Mouse (Mus musculus): Measurements from ENCODE around the gene Zdhhc1. TPM values are rescaled to one million over a fixed set of nuclear protein-coding genes. Genes with fewer than 3 reads are reported as not detected.

Gene Zdhhc1
- total and polyA plus RNA-seq, 3 experiments: 4.9 to 11.5 TPM; not detected in 1

DNA sequence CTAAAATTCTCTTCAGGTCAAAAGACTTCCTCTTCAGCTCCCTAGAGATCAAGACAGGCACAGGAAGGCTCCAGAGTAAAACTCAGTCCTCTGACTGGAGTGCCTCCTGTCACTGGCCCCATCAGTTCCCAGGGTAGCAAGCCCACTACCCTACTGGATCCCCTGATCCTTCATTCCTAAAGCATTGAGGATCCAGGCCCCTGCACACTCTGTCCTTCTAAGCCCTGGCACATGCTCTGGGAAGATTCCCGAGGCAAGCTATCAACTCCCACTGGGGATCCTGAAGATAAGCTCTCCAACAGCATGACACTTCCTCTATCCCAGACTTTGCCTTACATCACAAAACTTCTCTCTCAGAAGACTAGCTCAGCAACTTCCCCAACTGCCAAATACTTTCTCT lies 47.0 kb upstream of the Zdhhc1 start:
- H3K27ac ChIP-seq (ENCODE audit: control insufficient read depth, low read depth, low read length): peak overlapping the region; percentile 44
- H3K36me3 ChIP-seq (ENCODE audit: control insufficient read depth in 1 of 2, insufficient read depth in 2 of 2, low read length in 2 of 2): peaks cover 0 to 55% of the 10 kb centered on the region in 2 experiments; a peak in 3 of 4 replicates
- no peak overlapping the region for H3K9ac ChIP-seq (ENCODE audit: control insufficient read depth, low read depth, low read length, poor library complexity, severe bottlenecking)
- H3K4me1 ChIP-seq (ENCODE audit: control insufficient read depth in 1 of 2, insufficient read depth in 2 of 2, low read length in 2 of 2): peaks cover 32 to 50% of the 10 kb centered on the region in 2 experiments
- no peaks in the 10 kb centered on the region for H3K27me3 ChIP-seq (ENCODE audit: control insufficient read depth in 1 of 2, insufficient read depth in 2 of 2, low read length in 2 of 2)
- DNase-seq (ENCODE audit: low read depth, low spot score): peak; percentile 66
- peak; percentile 94 for TF ChIP-seq ETS1 (IDR thresholded peaks at IDR 0.05; ENCODE audit: low read depth, low read length)
- no peak for TF ChIP-seq KAT2A (conservative IDR thresholded peaks at IDR 0.05; ENCODE audit: low read depth, low read length)
- TF ChIP-seq TAL1 (IDR thresholded peaks at IDR 0.05; ENCODE audit: low read length): no peak
- peak; percentile 77; the same call in 1 of the 2 replicates for TF ChIP-seq MYC (IDR thresholded peaks at IDR 0.05; ENCODE audit: low read depth, low read length)
- TF ChIP-seq TBP (IDR thresholded peaks at IDR 0.05; ENCODE audit: low read depth, low read length): 0 out of 2 replicates have a peak, but pooled peaks have one; percentile 32
- TF ChIP-seq USF1 (IDR thresholded peaks at IDR 0.05; ENCODE audit: low read depth, low read length): no peak
- peak; percentile 50 for TF ChIP-seq TCF12 (IDR thresholded peaks at IDR 0.05; ENCODE audit: low read depth, low read length)
- peak; percentile 40; the same call in 1 of the 2 replicates for TF ChIP-seq MYB (IDR thresholded peaks at IDR 0.05; ENCODE audit: low read depth, low read length)
- TF ChIP-seq EP300 (IDR thresholded peaks at IDR 0.05; ENCODE audit: low read depth in 1 of 2, low read length in 2 of 2): peak; percentile 71 to 75; a peak in 2 of 4 replicates
- TF ChIP-seq GATA1 (IDR thresholded peaks at IDR 0.05; ENCODE audit: low read depth, low read length): peak; percentile 76
- TF ChIP-seq RCOR1 (IDR thresholded peaks at IDR 0.05; ENCODE audit: low read depth, low read length): peak; percentile 77
- TF ChIP-seq MAFK (IDR thresholded peaks at IDR 0.05; ENCODE audit: borderline replicate concordance, low read depth, low read length): peak; percentile 66; the same call in 1 of the 2 replicates
- no peak for TF ChIP-seq UBTF (IDR thresholded peaks at IDR 0.05; ENCODE audit: borderline replicate concordance, insufficient read depth, low read depth, low read length)
- TF ChIP-seq MXI1 (IDR thresholded peaks at IDR 0.05; ENCODE audit: low read depth, low read length): peak; percentile 6; the same call in 1 of the 2 replicates
- 0 out of 2 replicates have a peak, but pooled peaks have one; percentile 26 for TF ChIP-seq ELF1 (IDR thresholded peaks at IDR 0.05; ENCODE audit: low read depth, low read length)
- H3K79me2 ChIP-seq (ENCODE audit: control insufficient read depth, insufficient read depth, low read length, poor library complexity): peaks cover 2% of the 10 kb centered on the region; the same call in 1 of the 2 replicates
- H3K4me3 ChIP-seq (ENCODE audit: control insufficient read depth in 1 of 2, insufficient read depth in 1 of 2, low read depth in 2 of 2, low read length in 2 of 2): no peak overlapping the region
- no peaks in the 10 kb centered on the region for H3K9me3 ChIP-seq (replicated peaks; ENCODE audit: insufficient read depth, low read length)

DNA sequence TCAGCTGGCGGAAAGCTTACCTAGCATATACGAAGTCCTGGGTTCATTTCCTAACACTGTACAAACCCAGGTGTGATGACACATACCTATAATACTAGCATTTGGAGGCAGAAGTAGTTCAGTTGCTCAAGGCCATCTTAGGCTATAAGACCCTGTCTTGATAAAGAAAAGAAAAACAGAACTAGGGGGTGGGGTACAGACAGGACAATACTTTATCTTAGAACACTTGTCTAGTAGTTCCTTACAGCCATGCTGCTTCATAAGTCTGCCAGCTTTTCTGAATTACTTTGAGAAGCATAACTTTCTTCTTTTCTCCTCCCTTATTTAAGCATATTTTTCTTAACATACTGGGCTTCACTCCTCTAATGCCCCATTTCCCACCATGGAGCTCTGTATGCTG lies 46.1 kb upstream of the Zdhhc1 start:
- peaks cover 32 to 50% of the 10 kb centered on the region in 2 experiments for H3K4me1 ChIP-seq (ENCODE audit: control insufficient read depth in 1 of 2, insufficient read depth in 2 of 2, low read length in 2 of 2)
- H3K27ac ChIP-seq (ENCODE audit: control insufficient read depth, low read depth, low read length): peak overlapping the region; percentile 95
- peak; percentile 74 for DNase-seq (ENCODE audit: low read depth, low spot score)
- H3K27me3 ChIP-seq (ENCODE audit: control insufficient read depth in 1 of 2, insufficient read depth in 2 of 2, low read length in 2 of 2): no peaks in the 10 kb centered on the region
- H3K79me2 ChIP-seq (ENCODE audit: control insufficient read depth, insufficient read depth, low read length, poor library complexity): peaks cover 2% of the 10 kb centered on the region; the same call in 1 of the 2 replicates
- peaks cover 2 to 55% of the 10 kb centered on the region in 2 experiments for H3K36me3 ChIP-seq (ENCODE audit: control insufficient read depth in 1 of 2, insufficient read depth in 2 of 2, low read length in 2 of 2)
- TF ChIP-seq TCF12 (IDR thresholded peaks at IDR 0.05; ENCODE audit: low read depth, low read length): peak; percentile 76
- TF ChIP-seq EP300 (IDR thresholded peaks at IDR 0.05; ENCODE audit: low read depth in 1 of 2, low read length in 2 of 2): peak; percentile 72 to 84; a peak in 3 of 4 replicates
- TF ChIP-seq GATA1 (IDR thresholded peaks at IDR 0.05; ENCODE audit: low read depth, low read length): peak; percentile 66
- no peak for TF ChIP-seq USF1 (IDR thresholded peaks at IDR 0.05; ENCODE audit: low read depth, low read length)
- TF ChIP-seq RCOR1 (IDR thresholded peaks at IDR 0.05; ENCODE audit: low read depth, low read length): peak; percentile 62
- peak; percentile 32; the same call in 1 of the 2 replicates for TF ChIP-seq CHD2 (IDR thresholded peaks at IDR 0.05; ENCODE audit: low read length)
- TF ChIP-seq MAX (IDR thresholded peaks at IDR 0.05; ENCODE audit: low read length): no peak
- peak; percentile 72 for TF ChIP-seq ETS1 (IDR thresholded peaks at IDR 0.05; ENCODE audit: low read depth, low read length)
- peak; percentile 66; the same call in 1 of the 2 replicates for TF ChIP-seq MXI1 (IDR thresholded peaks at IDR 0.05; ENCODE audit: low read depth, low read length)
- TF ChIP-seq MYC (IDR thresholded peaks at IDR 0.05; ENCODE audit: low read depth, low read length): peak; percentile 72
- TF ChIP-seq TBP (IDR thresholded peaks at IDR 0.05; ENCODE audit: low read depth, low read length): no peak
- H3K9ac ChIP-seq (ENCODE audit: control insufficient read depth, low read depth, low read length, poor library complexity, severe bottlenecking): 0 out of 2 replicates have a peak overlapping the region, but pooled peaks have one; percentile 39
- H3K9me3 ChIP-seq (replicated peaks; ENCODE audit: insufficient read depth, low read length): no peaks in the 10 kb centered on the region
- H3K4me3 ChIP-seq (ENCODE audit: control insufficient read depth in 1 of 2, insufficient read depth in 1 of 2, low read depth in 2 of 2, low read length in 2 of 2): peak overlapping the region in 1 of 2 experiments; percentile 5; a peak in 1 of 4 replicates

Data from MEL (cell line).